Mouse (Mus musculus) adrenal gland, postnatal 25 days (tissue): ENCODE results near the gene Foxp1. TPM values are rescaled to one million over a fixed set of nuclear protein-coding genes. Genes with fewer than 3 reads are reported as not detected.

Experiments used
- DNase-seq: peaks from one replicate; pipeline ENCODE4 v3.0.0; 2021; ENCODE audit warnings: mixed read lengths
- microRNA-seq, 2 experiments: library from miRNA; unstranded; fragments of <30 nt; microRNA quantifications; one replicate each; pipeline ENCODE4 v1.2.0; 2021
- total RNA-seq: library from RNA; stranded (reverse); gene quantifications from 2 replicates; pipeline ENCODE4 v1.2.3, GENCODE M21; 2021

Gene Foxp1
- total RNA-seq, 1 experiment from 2014 or later = 58.1 TPM

DNA sequence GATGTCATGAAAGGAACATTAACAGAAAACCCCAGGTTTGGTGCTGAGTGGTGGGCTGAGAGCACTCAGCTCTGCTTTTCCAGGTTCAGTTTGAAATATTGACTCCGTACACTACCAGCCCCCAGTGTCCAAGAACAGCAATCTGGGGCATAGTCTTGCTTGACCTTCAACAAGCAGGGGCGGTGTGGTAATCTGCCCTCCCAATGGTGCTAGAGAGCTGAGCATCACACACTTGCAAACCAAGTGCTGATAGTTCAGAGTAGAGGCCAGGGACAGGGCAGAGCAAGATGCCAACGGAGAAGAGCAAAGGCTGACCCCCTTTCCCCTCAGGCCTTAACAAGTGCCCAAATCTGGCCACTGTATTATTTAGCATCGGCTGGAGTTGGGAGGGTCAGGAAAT lies 575.8 kb downstream of the Foxp1 start:
- DNase-seq = no peak

DNA sequence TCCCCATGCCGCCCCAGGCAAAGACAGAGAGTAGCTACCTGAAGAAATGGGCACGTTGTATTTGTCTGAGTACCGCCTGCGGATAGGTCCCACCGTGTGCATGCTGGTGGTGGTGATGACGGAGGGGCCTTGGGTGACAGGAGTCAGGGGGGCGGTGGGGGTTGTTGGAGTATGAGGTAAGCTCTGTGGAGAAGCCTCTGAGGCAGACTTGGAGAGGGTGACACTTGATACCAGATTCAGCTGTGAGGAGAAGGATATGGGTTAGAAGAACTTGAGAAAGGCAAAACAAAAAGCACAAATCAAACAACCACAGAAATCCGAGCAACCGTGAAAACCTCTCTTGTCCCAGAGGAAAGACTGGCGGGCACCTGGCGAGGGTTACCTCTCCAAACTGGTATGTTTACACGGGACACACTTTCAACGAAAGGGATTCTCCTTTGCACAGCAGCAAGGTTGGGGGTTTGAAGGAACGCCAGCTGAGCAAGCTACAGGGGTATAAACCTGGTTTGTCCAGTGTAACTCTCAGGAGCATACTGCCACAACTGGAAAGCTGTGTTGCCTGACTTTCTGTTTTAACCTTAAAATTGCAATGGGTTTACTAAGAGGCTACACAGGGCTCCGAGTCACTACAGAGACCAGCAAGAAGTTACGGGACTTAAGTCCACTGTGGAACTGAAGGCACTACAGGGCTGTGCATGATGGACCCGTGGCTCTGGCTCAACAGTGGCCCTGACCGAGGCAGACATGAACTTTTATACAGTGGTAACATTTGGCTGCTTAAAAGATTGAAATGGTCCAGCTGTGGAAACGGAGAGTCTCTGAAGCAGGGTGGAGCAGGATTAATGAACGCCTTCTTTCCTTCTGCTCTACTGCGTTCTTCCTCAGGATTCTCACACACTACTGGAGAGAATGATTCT lies 576.8 kb downstream of the Foxp1 start:
- DNase-seq = no peak

DNA sequence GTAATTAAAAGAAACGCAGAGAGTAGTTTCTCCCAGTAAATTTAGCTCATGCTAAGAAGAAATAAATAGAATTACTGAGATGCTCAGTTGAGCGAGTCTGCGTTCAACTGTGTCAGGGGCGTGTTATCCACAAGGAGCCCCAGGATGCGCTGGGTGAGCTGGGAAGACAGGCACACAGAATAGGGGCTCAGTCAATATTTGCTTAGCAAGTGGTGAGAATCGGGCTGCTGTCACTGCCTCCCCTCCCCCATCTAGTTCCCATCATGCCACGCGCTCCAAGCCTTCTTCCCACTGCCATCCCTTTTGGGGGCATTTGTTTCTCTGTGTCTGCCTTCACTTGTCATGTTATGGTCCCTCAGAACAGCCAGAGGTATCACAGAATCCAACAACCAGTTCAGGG lies 584.2 kb downstream of the Foxp1 start:
- DNase-seq = no peak

DNA sequence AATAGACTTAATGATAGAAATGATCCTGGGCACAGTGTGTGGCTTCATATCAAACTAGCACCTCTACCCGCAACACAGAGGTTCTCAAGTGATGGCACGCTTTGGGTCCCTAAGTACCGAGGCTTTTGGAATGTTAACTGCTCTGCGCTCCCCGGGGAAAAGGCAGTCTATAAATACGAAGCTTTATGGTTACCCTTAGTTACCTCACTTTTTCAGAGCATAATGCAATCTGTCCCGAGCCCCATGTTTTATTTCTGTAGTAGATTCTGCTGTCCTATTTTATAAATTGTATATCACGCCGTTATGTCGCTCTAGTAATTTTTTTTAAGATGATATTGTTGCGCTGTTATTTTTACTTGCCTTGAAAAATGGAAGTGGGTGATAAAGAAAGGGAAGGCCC lies 585.0 kb downstream of the Foxp1 start:
- no peak for DNase-seq

DNA sequence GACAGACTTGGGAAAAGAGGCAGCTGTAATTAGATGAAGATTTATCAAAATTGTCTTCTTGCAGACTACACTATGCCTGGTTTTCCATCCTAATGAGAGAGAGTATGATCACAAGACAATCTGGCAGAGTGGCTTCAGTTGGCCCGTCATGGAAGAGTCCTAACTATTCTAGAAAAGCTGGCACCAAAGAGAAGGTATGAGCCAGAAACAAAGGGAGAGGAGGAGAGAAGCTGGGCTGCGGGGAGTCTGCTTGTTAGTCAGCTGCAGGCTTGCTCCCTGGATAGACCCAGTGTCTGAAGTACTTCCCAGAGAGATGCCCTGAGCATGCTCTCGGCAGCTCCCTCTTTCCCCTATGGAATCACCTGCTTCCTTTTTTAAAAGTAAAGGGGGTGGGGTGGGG lies 586.1 kb downstream of the Foxp1 start:
- no peak for DNase-seq

DNA sequence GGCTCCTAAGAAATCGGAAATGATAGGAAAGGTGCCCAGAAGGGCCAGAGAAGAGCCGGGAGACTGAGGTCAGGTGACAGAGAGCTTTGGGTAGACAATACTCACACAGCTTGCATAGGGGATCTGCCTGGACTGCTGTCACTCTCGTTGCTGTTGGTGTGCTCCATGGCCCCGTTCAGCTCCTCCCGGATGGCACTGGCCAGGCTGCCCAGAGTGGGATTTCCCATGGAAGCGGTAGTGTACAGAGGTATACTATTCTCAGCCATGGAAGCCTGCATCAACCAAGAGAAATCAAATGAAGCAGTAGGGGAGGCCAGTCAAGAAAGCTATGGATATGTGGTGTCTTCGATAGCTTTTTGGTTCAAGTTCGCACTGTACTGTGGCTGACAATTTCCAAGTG lies 587.4 kb downstream of the Foxp1 start:
- no peak for DNase-seq

DNA sequence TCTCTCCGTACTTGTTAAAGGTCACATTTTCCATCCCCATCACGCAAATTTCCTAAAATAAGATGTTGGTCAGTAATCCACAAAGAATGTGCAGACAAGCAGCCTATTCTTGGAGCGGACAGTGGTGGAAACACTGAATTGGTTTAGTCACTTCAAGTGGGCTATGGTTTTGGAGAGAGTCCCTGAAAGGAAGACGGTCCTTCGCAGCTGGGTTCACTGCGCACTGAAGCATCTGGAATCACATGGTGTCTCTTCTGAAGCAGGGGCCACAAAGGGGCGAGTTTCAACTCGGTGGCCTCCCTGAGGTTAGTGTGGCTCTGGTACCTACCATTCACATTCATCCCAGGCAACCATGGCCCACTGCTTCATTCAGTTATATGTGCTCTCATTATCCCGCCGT lies 588.1 kb downstream of the Foxp1 start:
- no peak for DNase-seq

DNA sequence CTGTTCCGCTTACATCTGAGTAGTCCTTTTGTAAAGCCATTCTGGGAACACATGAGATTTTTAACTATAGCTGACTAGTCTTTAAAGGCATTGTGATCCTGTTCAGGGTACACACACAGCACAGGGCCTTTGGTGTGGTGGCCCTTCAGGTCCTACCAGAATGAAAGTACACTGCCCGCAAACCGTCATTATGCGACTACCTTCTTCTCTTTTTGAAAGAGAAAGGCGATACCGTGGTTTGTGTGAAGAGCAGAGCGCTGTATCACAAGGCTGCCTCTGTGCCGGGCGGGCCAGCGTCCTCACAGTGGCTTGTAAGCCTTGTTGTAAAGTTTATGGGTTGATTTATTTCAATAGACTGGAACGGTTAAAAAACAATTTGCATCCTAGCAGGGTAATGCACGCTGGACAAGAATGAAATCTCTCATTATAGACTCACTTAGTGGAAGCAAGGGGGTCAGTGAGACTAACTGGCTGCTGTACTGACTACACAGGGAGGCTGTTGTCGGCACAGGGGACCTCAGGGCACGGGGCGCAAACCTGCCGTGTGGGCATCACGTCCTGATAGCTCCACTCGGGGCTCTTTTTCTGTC lies 589.3 kb downstream of the Foxp1 start:
- no peak for DNase-seq

DNA sequence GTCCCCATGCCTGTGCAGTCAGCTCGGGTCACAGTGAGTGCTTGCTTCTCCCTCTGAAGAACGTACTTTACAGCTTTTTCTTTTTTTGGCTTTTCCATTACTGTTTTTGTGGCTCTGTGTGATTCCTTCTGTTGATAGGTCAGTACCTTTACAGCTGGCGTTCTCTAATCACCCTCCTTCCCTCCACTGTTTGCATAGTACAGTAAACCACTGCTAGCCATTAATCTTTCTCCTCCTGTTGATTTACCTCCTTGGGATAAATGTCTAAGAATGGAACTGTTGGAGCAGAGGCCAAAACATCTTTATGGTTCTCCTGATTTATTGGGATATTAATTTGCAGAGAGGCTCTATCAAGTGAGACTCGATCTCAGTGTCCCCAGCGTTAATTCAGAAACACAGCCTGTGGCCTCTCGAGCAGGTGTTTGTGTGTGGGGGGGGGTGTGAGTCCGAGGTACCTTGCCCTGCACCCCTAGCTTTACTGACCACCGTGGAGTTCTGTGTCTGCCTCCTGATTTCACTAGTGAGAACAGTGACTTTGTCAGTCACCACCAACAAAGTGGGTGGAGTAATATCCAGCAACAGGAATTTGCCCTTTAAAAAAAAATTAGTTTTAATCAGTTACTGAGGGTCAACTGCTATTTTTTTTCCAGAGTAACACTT lies 590.5 kb downstream of the Foxp1 start:
- DNase-seq = no peak

DNA sequence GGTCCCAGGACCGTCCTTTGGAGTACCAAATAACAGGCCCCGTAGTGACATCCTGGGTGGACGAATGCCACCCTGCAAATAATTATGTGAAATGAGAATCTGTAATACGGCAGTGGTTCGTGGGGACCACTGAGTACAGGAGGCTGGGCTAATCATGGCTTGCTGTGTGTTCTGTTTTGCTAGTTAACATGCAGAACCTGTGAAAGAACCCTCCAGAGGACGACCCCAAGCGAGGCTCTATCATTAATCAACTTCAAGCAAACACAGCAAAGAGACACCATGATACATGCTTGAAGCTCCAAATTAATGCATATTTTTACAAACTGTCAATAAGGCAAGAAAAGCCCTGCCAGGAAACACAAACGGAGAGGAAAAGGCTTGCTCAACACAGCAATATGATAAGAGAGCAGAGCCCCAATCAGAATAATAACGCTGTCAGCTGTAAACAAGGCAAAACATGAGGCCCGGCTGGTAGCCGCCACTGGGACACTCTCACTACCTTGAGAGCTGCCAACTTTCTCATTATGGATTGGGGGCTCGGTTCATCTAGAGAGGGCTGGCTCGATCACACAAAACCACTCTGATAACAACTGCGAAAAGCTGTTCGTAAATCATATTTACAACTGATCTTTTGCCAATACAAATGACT lies 591.7 kb downstream of the Foxp1 start:
- DNase-seq = no peak

DNA sequence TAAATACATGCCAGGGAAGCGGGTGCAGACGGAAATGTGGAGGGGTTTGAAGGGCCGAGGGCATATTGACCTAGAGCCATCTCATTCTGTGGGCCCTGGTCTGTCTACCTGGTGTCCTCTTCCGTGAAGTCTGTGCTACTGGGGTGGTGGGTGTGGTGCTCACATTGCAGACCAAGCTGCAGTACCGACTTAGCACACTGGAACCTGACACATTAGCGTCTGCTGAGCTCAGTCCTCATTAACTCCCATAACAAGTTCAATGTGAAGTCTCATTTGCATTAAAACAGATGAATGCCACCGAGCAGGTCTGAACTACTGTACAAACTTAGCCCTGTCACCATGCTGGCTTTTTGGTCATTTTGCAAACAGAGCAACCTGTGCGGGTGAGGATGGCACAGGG lies 594.2 kb downstream of the Foxp1 start:
- no peak for DNase-seq

DNA sequence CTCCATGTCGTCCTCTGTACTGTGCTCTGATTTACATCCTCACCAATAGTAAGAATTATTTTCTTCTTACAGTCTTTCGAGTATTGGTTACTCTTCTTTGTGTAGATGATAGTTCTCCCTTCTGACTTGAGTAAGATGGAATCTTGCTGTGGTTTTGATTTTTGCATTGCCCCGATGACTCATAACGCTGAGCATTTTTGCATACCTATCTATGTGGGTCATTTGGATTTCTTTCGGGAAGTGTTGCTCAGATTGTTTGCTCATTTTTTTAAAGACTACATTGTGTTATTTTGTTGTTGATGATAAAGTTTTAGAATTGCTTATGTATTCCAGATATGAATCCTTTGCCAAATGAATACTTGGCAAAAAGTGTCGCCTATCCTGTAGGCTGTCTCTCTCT lies 621.3 kb downstream of the Foxp1 start:
- no peak for DNase-seq

DNA sequence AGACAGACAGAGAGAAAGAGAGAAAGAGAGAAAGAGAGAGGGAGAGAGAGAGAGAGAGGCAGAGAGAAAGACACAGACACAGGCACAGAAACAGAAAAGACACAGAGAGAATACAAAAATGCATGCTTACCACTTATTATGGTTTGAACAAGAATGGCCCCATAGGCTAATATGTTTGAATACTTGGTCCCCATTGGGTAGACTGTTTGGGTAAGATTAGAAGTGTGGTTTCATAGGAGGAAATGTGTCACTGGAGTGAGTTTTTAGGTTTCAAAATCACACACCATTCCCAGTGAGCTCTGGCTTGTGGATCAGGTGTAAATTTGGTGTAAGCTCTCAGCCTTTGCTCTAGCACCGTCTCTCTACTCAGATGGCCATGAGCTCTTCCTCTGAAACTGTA lies 644.3 kb downstream of the Foxp1 start:
- DNase-seq = no peak

DNA sequence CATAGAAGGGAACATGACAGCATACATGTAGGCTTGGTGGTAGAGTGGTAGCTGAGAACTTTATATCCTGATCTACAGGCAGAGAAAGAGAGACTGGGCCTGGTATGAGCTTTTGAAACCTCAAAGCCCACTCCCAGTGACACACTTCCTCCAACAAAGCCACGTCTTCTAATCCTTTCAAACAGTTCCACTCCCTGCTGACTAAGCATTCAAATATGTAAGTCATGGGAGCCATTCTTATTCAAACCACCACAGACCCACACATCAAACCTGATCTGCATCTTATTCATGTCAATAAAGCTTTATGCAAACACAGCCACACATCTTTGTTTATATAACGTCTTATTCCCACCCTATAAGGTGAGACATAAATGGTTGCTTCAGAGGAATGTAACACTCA lies 646.1 kb downstream of the Foxp1 start:
- DNase-seq = no peak

Small RNAs within 50 kb of the gene (microRNA-seq; reads per million reads assigned to microRNA genes)
- gene Gm22328 = 0 reads per million in 2 experiments
- 0 reads per million in 2 experiments for gene Gm49348

Other genes starting within 250 kb of the Foxp1 start
- gene Eif4e3, start 144.1 kb upstream of the Foxp1 start, total RNA-seq = 22.0 and 23.8 TPM in 2 replicates
- 6.0 and 7.4 TPM in 2 replicates for gene Gm20696, start 144.1 kb upstream of the Foxp1 start, total RNA-seq
- 2.0 and 2.5 TPM in 2 replicates for gene Gpr27, start 170.0 kb upstream of the Foxp1 start, total RNA-seq
- gene Prok2, start 203.7 kb upstream of the Foxp1 start, total RNA-seq = not detected in 2 replicates